Mouse (Mus musculus): Measurements from ENCODE around the gene Slc25a44.
A peak's percentile ranks its signal among the peaks of the same experiment; 100 is the strongest.

Gene Slc25a44

GRCm38 (mm10) chr3:88424605-88425329 is at the start of gene Slc25a44:
TSS of gene Slc25a44 (minus strand) at chr3:88425139.
- DNase-seq (ENCODE audit: low spot score in 2 of 2): peak; percentile 96 to 98

- no peak for DNase-seq (ENCODE audit: low spot score in 2 of 2)
Observed at GRCm38 (mm10) chr3:88473571-88473970, 48.6 kb upstream of the Slc25a44 start.

- no peak for DNase-seq (ENCODE audit: low spot score in 2 of 2)
Observed at GRCm38 (mm10) chr3:88473020-88473419, 48.1 kb upstream of the Slc25a44 start.

GRCm38 (mm10) chr3:88470943-88471479 is 46.1 kb upstream of the Slc25a44 start:
- DNase-seq (ENCODE audit: low spot score in 2 of 2): no peak

GRCm38 (mm10) chr3:88469466-88469865 is 44.5 kb upstream of the Slc25a44 start:
- DNase-seq (ENCODE audit: low spot score in 2 of 2): no peak

GRCm38 (mm10) chr3:88467116-88467824 is 42.3 kb upstream of the Slc25a44 start:
- DNase-seq (ENCODE audit: low spot score in 2 of 2): peak; percentile 89 to 94

GRCm38 (mm10) chr3:88465127-88465526 is 40.2 kb upstream of the Slc25a44 start:
- no peak for DNase-seq (ENCODE audit: low spot score in 2 of 2)

- DNase-seq (ENCODE audit: low spot score in 2 of 2): no peak
Observed at GRCm38 (mm10) chr3:88464425-88464824, 39.5 kb upstream of the Slc25a44 start.

- DNase-seq (ENCODE audit: low spot score in 2 of 2): peak; percentile 77 to 80
Observed at GRCm38 (mm10) chr3:88460983-88461696, 36.2 kb upstream of the Slc25a44 start, which contains the start of gene Sema4a. TSS of gene Sema4a (minus strand) at chr3:88461182.

GRCm38 (mm10) chr3:88460029-88460428 is 35.1 kb upstream of the Slc25a44 start:
- no peak for DNase-seq (ENCODE audit: low spot score in 2 of 2)

- DNase-seq (ENCODE audit: low spot score in 2 of 2): peak; percentile 70 to 78
Observed at GRCm38 (mm10) chr3:88458778-88459219, 33.9 kb upstream of the Slc25a44 start.

GRCm38 (mm10) chr3:88456746-88457532 is 32.0 kb upstream of the Slc25a44 start:
- DNase-seq (ENCODE audit: low spot score in 2 of 2): no peak

GRCm38 (mm10) chr3:88456313-88456712 is 31.4 kb upstream of the Slc25a44 start:
- DNase-seq (ENCODE audit: low spot score in 2 of 2): no peak

- no peak for DNase-seq (ENCODE audit: low spot score in 2 of 2)
Observed at GRCm38 (mm10) chr3:88455588-88456264, 30.8 kb upstream of the Slc25a44 start.

GRCm38 (mm10) chr3:88454762-88455587 is 30.0 kb upstream of the Slc25a44 start:
- DNase-seq (ENCODE audit: low spot score in 2 of 2): no peak

GRCm38 (mm10) chr3:88453986-88454385 is 29.0 kb upstream of the Slc25a44 start:
- no peak for DNase-seq (ENCODE audit: low spot score in 2 of 2)

GRCm38 (mm10) chr3:88453369-88453768 is 28.4 kb upstream of the Slc25a44 start:
- no peak for DNase-seq (ENCODE audit: low spot score in 2 of 2)

GRCm38 (mm10) chr3:88452716-88453115 is 27.8 kb upstream of the Slc25a44 start:
- no peak for DNase-seq (ENCODE audit: low spot score in 2 of 2)

- DNase-seq (ENCODE audit: low spot score in 2 of 2): no peak
Observed at GRCm38 (mm10) chr3:88452246-88452645, 27.3 kb upstream of the Slc25a44 start.

All from right cerebral cortex, postnatal 10 days (tissue).